Mouse (Mus musculus): Measurements from ENCODE around the gene Gm49387.

GRCm38 (mm10) chr14:31659501-31660181 lies 19.0 kb upstream of the Gm49387 start:
- TF ChIP-seq CTCF (IDR thresholded peaks at IDR 0.05; ENCODE audit: low read depth), result no peak
- no peak for TF ChIP-seq EP300 (optimal IDR thresholded peaks at IDR 0.05)

Data from stomach, postnatal 0 days (tissue).